Mouse (Mus musculus): ENCODE measurements around the gene Gm13698. TPM values are rescaled to one million over a fixed set of nuclear protein-coding genes. Genes with fewer than 3 reads are reported as not detected.
"Not testable (repeated sequence)": the region's sequence is repeated elsewhere in the genome, so short reads cannot be mapped to it uniquely, and the experiment has no call there.

The Gm13698 gene
- not detected in 2 replicates for polyA plus RNA-seq (2016; fragmentation: Nextera tagmentation; extraction: Ambion mirVana)

GRCm38 (mm10) chr2:83955393-83955792 lies at the start of gene Gm13698:
Gm13698 (plus strand) TSS chr2:83955693.
- H3K4me3 ChIP-seq; H3K9me3 ChIP-seq (replicated peaks); H3K4me1 ChIP-seq; H3K36me3 ChIP-seq; DNase-seq (ENCODE audit: low spot score); H3K27ac ChIP-seq; H3K27me3 ChIP-seq (ENCODE audit: low read depth, poor library complexity, severe bottlenecking): not testable (repeated sequence)
- WGBS = no CpG with 5 or more reads among the region's 6 CpGs

- Histone ChIP-seq H3K36me3 (no peaks in the 10 kb centered on the region), H3K4me1 (peaks cover 7% of the 10 kb centered on the region), H3K9me3 (replicated peaks) (no peaks in the 10 kb centered on the region), H3K27ac (no peak overlapping the region), H3K27me3 (ENCODE audit: low read depth, poor library complexity, severe bottlenecking) (no peaks in the 10 kb centered on the region), H3K4me3 (no peak overlapping the region)
- no peak for DNase-seq (ENCODE audit: low spot score)
- 60% methylated on average over 2 of the region's 2 CpGs for WGBS
Measured at GRCm38 (mm10) chr2:83929478-83930088, 25.9 kb upstream of the Gm13698 start.

- peaks cover 8% of the 10 kb centered on the region for H3K4me1 ChIP-seq
- no peaks in the 10 kb centered on the region for H3K27me3 ChIP-seq (ENCODE audit: low read depth, poor library complexity, severe bottlenecking)
- WGBS = under 1% methylated on average over 20 of the region's 20 CpGs
- no peaks in the 10 kb centered on the region for H3K36me3 ChIP-seq
- no peak within 1 kb of the TSS for H3K27ac ChIP-seq
- peak within 1 kb of the TSS; percentile 51 for H3K4me3 ChIP-seq
- peak; percentile 80 for DNase-seq (ENCODE audit: low spot score)
- H3K9me3 ChIP-seq (replicated peaks) = no peaks in the 10 kb centered on the region
Measured at GRCm38 (mm10) chr2:83940931-83941361, 14.5 kb upstream of the Gm13698 start, which contains the start of gene Zswim2. Zswim2 (minus strand) TSS chr2:83941228.

- Histone ChIP-seq H3K9me3 (replicated peaks) (no peaks in the 10 kb centered on the region), H3K27me3 (ENCODE audit: low read depth, poor library complexity, severe bottlenecking) (no peaks in the 10 kb centered on the region), H3K4me3 (peak overlapping the region; percentile 51; the same call in 1 of the 2 replicates), H3K27ac (no peak overlapping the region), H3K36me3 (no peaks in the 10 kb centered on the region), H3K4me1 (peaks cover 10% of the 10 kb centered on the region)
- 65% methylated on average over 3 of the region's 3 CpGs for WGBS
- no peak for DNase-seq (ENCODE audit: low spot score)
Measured at GRCm38 (mm10) chr2:83941378-83941777, 14.1 kb upstream of the Gm13698 start.

- Histone ChIP-seq H3K4me3 (no peak overlapping the region), H3K36me3 (no peaks in the 10 kb centered on the region), H3K27ac (no peak overlapping the region), H3K9me3 (replicated peaks) (no peaks in the 10 kb centered on the region), H3K27me3 (ENCODE audit: low read depth, poor library complexity, severe bottlenecking) (no peaks in the 10 kb centered on the region), H3K4me1 (peaks cover 10% of the 10 kb centered on the region)
- DNase-seq (ENCODE audit: low spot score) = no peak
- 76% methylated on average over 4 of the region's 4 CpGs for WGBS
Measured at GRCm38 (mm10) chr2:83941792-83942191, 13.7 kb upstream of the Gm13698 start.

- not testable (repeated sequence) for H3K9me3 ChIP-seq (replicated peaks); H3K4me3 ChIP-seq; H3K36me3 ChIP-seq; H3K27ac ChIP-seq; H3K27me3 ChIP-seq (ENCODE audit: low read depth, poor library complexity, severe bottlenecking); DNase-seq (ENCODE audit: low spot score); H3K4me1 ChIP-seq
- no CpG with 5 or more reads among the region's 6 CpGs for WGBS
Measured at GRCm38 (mm10) chr2:83961203-83961602, 5.7 kb downstream of the Gm13698 start, which contains the start of gene Gm13693. Gm13693 (plus strand) TSS chr2:83961503.

- DNase-seq (ENCODE audit: low spot score); H3K4me3 ChIP-seq; H3K36me3 ChIP-seq; H3K4me1 ChIP-seq; H3K9me3 ChIP-seq (replicated peaks); H3K27me3 ChIP-seq (ENCODE audit: low read depth, poor library complexity, severe bottlenecking); H3K27ac ChIP-seq: not testable (repeated sequence)
- no CpG with 5 or more reads among the region's 6 CpGs for WGBS
Measured at GRCm38 (mm10) chr2:83967013-83967412, 11.5 kb downstream of the Gm13698 start, which contains the start of gene Gm13695. Gm13695 (plus strand) TSS chr2:83967313.

- not testable (repeated sequence) for H3K9me3 ChIP-seq (replicated peaks); H3K4me1 ChIP-seq; H3K27me3 ChIP-seq (ENCODE audit: low read depth, poor library complexity, severe bottlenecking); H3K27ac ChIP-seq; H3K4me3 ChIP-seq; DNase-seq (ENCODE audit: low spot score); H3K36me3 ChIP-seq
- WGBS = no CpG with 5 or more reads among the region's 6 CpGs
Measured at GRCm38 (mm10) chr2:83972823-83973222, 17.3 kb downstream of the Gm13698 start, which contains the start of gene Gm13696. Gm13696 (plus strand) TSS chr2:83973123.

GRCm38 (mm10) chr2:83978633-83979032 lies 23.1 kb downstream of the Gm13698 start, which contains the start of gene Gm13694:
Gm13694 (plus strand) TSS chr2:83978933.
- H3K27me3 ChIP-seq (ENCODE audit: low read depth, poor library complexity, severe bottlenecking); H3K27ac ChIP-seq; H3K9me3 ChIP-seq (replicated peaks); DNase-seq (ENCODE audit: low spot score); H3K4me3 ChIP-seq; H3K36me3 ChIP-seq; H3K4me1 ChIP-seq: not testable (repeated sequence)
- WGBS = no CpG with 5 or more reads among the region's 6 CpGs

GRCm38 (mm10) chr2:83984443-83984842 lies 28.9 kb downstream of the Gm13698 start, which contains the start of gene Gm13697:
Gm13697 (plus strand) TSS chr2:83984743.
- H3K27ac ChIP-seq; H3K27me3 ChIP-seq (ENCODE audit: low read depth, poor library complexity, severe bottlenecking); H3K4me3 ChIP-seq; H3K4me1 ChIP-seq; H3K36me3 ChIP-seq; H3K9me3 ChIP-seq (replicated peaks); DNase-seq (ENCODE audit: low spot score): not testable (repeated sequence)
- no CpG with 5 or more reads among the region's 6 CpGs for WGBS

GRCm38 (mm10) chr2:83990253-83990652 lies 34.8 kb downstream of the Gm13698 start, which contains the start of gene Gm13691:
Gm13691 (plus strand) TSS chr2:83990553.
- H3K27me3 ChIP-seq (ENCODE audit: low read depth, poor library complexity, severe bottlenecking); DNase-seq (ENCODE audit: low spot score); H3K27ac ChIP-seq; H3K4me1 ChIP-seq; H3K9me3 ChIP-seq (replicated peaks); H3K36me3 ChIP-seq; H3K4me3 ChIP-seq: not testable (repeated sequence)
- WGBS = no CpG with 5 or more reads among the region's 6 CpGs

GRCm38 (mm10) chr2:83993639-83994255 lies 38.3 kb downstream of the Gm13698 start:
- not testable (repeated sequence) for DNase-seq (ENCODE audit: low spot score); H3K4me1 ChIP-seq; H3K27ac ChIP-seq; H3K36me3 ChIP-seq; H3K4me3 ChIP-seq; H3K27me3 ChIP-seq (ENCODE audit: low read depth, poor library complexity, severe bottlenecking); H3K9me3 ChIP-seq (replicated peaks)
- 62% methylated on average over 8 of the region's 9 CpGs for WGBS

GRCm38 (mm10) chr2:83994526-83994925 lies 39.0 kb downstream of the Gm13698 start:
- H3K27me3 ChIP-seq (ENCODE audit: low read depth, poor library complexity, severe bottlenecking) = not testable (repeated sequence)

More at GRCm38 (mm10) chr2:83994526-83994925, 39.0 kb downstream of the Gm13698 start:
- DNase-seq (ENCODE audit: low spot score); H3K9me3 ChIP-seq (replicated peaks); H3K36me3 ChIP-seq; H3K27ac ChIP-seq; H3K4me3 ChIP-seq; H3K4me1 ChIP-seq: not testable (repeated sequence)
- WGBS = 92% methylated on average over 2 of the region's 3 CpGs

All from limb, embryonic 10.5 days (tissue).